Mouse (Mus musculus) mouse trophoblast stem cell (cell line): ENCODE results near the gene Olfr596.
"Not testable (repeated sequence)": the region's sequence is repeated elsewhere in the genome, so short reads cannot be mapped to it uniquely, and the experiment has no call there.

ENCODE experiments used
- in situ Hi-C, 2 experiments: fragments of 300-500 bp; cut with MseI, MboI; formaldehyde crosslinking; loops; 2 replicates in 1 of 2; 3 replicates in 1 of 2; pipeline ENCODE4 v1.15.1; 2025

Gene Olfr596

DNA sequence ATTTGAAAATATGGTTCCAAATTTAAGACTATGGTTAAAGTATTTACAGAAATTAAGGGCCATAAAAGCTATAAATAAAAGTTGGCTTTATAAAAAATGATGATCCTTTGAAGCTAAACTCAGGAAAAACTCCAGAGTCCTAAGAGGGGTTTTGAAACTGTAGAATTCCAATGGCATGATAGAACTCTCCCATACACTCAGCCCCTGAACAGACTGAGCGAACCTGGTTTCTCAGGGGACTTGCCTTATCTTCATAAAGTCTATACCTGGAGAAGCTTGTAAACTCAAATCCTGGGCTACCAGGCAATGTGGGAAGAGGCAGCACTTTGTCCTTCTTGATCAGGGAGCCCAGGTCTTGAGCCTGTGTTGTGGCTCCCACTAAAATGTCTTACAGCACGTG, at the start of gene Olfr596:
Gene Olfr596, plus strand, starts transcription at position 301 of the 400 bp plus-strand sequence.
- in situ Hi-C loops: not testable (repeated sequence)

GRCm38 (mm10) chr7:103316015-103316414, 10.6 kb downstream of the Olfr596 start, which contains the start of gene Olfr597:
Olfr597 (plus strand) TSS chr7:103316315.
- in situ Hi-C loops: not testable (repeated sequence)

GRCm38 (mm10) chr7:103323268-103323667, 17.8 kb downstream of the Olfr596 start, which contains the start of gene Olfr598:
Olfr598 (plus strand) TSS chr7:103323568.
- in situ Hi-C loops: no loop called here

DNA sequence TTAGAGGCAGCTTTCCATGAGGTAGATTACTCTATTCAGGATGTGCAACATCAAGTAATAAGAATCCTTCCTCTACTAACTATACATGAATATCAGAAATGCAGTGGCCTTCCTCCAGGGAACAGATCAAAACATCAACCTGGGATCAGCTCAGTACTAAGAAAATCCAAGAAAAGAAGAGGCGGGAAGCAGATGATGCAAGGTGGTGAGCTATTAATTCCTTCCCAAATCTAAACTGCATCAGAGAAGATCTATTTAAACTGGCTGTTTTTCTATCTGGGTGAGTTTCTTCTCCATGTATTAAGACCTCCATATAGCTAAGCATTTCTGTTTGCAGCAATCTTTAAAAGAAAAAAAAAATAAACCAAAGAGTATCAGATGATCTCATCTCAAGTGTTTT, 30.2 kb downstream of the Olfr596 start, which contains the start of gene Olfr599:
Gene Olfr599, plus strand, starts transcription at position 301 of the 400 bp plus-strand sequence.
- in situ Hi-C loops: no loop called here

DNA sequence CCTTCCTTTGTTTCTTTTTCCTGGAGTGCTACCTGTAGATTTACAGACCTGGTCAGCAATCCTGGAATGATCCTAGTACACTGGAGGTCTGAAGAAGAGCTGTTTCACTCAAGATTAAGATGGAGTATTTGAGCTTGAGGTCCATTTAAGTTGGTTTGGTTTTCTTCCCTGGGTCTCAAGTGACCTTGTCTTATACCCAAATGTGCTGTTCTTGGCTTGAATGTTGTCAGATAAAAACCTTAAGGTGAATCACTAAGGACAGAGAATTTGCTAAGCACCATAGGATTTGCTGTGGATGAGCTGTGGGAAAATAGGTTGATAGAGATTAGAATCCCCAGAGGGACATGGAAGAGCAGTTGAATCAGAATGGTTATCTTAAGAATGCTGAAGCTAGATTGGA, 44.1 kb downstream of the Olfr596 start, which contains the start of gene Olfr600:
Gene Olfr600, minus strand, starts transcription at position 101 of the 400 bp plus-strand sequence.
- in situ Hi-C loops: no loop called here
